Mouse (Mus musculus) liver, embryonic 14 days (tissue): ENCODE measurements around the gene Tbc1d21. TPM values are rescaled to one million over a fixed set of nuclear protein-coding genes. Genes with fewer than 3 reads are reported as not detected.

Experiments
- polyA plus RNA-seq: library from polyadenylated mRNA; depleted of rRNA; stranded (reverse); fragments of >200 nt; gene quantifications from 2 replicates; pipeline ENCODE4 v1.2.3, GENCODE M21; 2012; rRNA removed

The Tbc1d21 gene
- not detected in 2 replicates for polyA plus RNA-seq

GRCm38 (mm10) chr9:58370355-58370754, at the start of gene Tbc1d21:
Tbc1d21 (minus strand) TSS chr9:58370455.

GRCm38 (mm10) chr9:58312944-58313359, 57.3 kb downstream of the Tbc1d21 start, which contains the start of gene Loxl1:
Loxl1 (minus strand) TSS chr9:58313186.

Other genes starting within 250 kb of the Tbc1d21 start
- 2.4 and 5.0 TPM in 2 replicates for gene Islr, start 166.1 kb downstream of the Tbc1d21 start, polyA plus RNA-seq
- gene Islr2, start 166.1 kb downstream of the Tbc1d21 start, polyA plus RNA-seq: 0.05 and 0.16 TPM in 2 replicates
- gene Pml, start 120.7 kb downstream of the Tbc1d21 start, polyA plus RNA-seq: 14.0 and 19.8 TPM in 2 replicates
- 3.2 and 3.8 TPM in 2 replicates for gene Stoml1, start 117.3 kb downstream of the Tbc1d21 start, polyA plus RNA-seq
- 0.82 and 1.7 TPM in 2 replicates for gene Loxl1, start 57.3 kb downstream of the Tbc1d21 start, polyA plus RNA-seq
- 0.05 and 0.16 TPM in 2 replicates for gene Insyn1, start 118.1 kb upstream of the Tbc1d21 start, polyA plus RNA-seq
- gene Cd276, start 185.0 kb upstream of the Tbc1d21 start, polyA plus RNA-seq: 0.82 and 1.1 TPM in 2 replicates
- gene Nptn, start 211.8 kb upstream of the Tbc1d21 start, polyA plus RNA-seq: 118 and 137 TPM in 2 replicates